Mouse (Mus musculus) frontal cortex, adult 2 months (tissue): ENCODE measurements at regions not wholly inside any gene's neighbourhood (a gene's known extent, or its start where the extent isn't known, plus 50 kb on each side); places are given as distances from the start of the nearest gene placed in this dataset.
A peak's percentile ranks its signal among the peaks of the same experiment; 100 is the strongest.
"Not testable (repeated sequence)": the region's sequence is repeated elsewhere in the genome, so short reads cannot be mapped to it uniquely, and the experiment has no call there.

ENCODE experiments used
- DNase-seq, 2 experiments: peaks; one replicate each; pipeline ENCODE4 v3.0.0; 2022; ENCODE audit warnings: low spot score in 1 of 2; ENCODE audit errors: extremely low spot score in 1 of 2

DNA sequence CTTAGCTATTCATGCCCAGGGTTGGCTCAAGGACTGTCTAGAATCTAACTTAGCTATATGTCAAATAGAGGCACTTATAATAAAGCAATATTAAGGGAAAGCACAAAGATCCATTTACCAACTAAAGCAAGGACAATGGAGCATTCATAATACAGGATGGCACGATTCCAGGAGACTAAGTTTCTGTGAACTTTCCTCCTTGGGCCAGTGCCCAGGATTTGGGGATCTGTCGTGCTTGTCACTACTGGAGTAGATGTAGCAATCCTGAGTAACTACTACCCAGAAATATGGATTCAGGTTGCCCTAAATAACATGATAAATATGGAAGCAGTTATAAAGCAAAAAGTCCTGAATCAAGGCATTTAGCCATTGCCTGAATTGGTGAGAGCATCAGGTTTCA lies 233.7 kb downstream of the AI429214 start:
- DNase-seq: no peak

DNA sequence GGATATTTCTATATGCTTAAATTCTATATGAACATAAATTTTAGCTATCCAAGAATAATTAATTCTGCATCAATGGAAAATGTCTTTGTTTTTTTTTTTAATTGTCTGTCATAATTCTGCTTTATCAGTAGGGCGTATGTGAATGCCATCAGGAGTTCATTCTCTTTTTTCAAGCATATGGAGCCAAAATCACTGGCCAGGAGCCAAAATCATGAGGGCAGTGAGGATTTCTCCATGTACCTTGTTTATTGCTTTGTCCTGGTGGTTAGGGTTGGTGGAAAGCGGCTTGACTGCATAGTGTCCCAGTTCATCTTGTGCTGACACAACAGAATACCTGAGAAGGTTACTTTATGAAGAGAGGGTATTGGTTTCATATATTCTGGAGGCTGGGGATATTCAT lies 243.9 kb downstream of the AI429214 start:
- no peak for DNase-seq

DNA sequence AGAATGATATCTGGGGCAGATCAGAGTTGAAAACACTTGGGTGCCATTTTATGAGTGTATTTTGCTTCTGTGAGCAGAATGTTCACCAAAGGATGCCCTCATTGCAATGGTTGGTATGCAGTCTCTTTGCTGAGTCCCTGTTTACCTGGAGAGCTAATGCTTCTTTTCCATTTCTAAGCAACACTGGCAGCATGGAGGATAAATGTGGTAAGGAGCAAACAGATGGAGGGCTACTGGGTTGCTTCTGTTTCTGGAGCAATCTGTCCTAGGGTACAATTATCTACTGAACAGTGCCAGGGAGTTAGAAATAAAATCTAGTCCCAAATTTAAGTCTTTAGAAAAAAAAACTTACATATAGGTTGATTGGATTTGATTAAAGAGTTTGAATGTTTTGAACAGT lies 245.9 kb downstream of the AI429214 start:
- peak; percentile 3 to 7 for DNase-seq

DNA sequence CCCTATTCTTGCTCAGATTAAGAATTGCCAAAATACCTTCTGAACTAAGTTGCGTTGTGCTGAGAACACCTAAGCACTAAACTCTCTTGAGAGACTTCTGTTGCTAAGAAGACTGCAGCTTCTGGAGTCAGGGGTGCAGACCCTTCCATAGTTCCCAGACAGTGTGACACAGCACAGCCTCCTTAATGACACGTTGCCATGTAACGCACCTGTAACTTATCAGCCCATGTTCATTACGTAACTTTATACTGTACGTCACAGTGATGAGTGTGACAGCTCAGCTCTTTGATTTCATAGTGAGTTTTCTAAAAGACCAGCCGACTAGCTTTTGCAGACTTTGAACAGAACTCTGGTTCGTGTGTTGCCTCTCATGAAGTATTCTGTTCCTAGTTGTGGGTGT lies 257.8 kb downstream of the AI429214 start:
- DNase-seq: not testable (repeated sequence)

DNA sequence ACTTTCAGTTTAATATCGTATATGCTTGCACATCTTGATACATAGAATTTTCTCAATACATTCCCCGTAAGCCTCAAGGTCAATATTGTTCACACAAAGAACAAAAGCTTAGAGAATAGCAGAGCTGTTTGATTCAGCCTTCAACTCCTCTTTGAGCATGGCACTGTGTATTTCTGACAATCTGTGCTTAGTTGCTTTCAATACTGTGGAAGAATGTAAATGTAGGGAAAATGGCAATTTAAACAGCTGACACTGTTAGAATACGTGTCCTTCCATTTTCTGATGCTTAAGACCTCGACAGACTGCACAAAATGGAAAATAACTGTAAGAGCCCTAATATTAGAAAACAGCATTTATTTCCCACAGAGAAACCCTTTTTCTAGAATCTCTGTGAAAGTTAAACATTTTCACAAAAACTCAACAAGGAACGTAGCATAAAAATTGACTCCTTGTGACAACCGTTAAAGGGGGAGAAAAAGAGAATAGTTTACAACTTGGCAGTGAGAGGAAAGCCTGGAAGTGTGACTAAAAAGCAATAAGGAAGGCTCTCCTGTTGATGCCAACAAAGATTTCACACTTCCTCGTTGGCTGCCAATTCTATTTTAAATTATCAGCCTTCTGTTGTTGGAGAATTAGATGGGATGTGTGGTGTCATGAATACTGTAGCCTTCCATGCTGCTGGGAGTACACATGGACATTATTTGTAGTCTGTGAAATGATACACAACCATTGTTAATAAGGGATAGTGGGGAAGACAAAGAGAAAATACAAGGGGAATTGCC lies 297.9 kb downstream of the AI429214 start:
- peak; percentile 1 to 54 for DNase-seq
